Mouse (Mus musculus) megakaryocyte, embryonic 14.5 days (primary cell): ENCODE measurements at regions not wholly inside any gene's neighbourhood (a gene's known extent, or its start where the extent isn't known, plus 50 kb on each side); places are given as distances from the start of the nearest gene placed in this dataset.

Experiments
- FLI1 ChIP-seq: IDR thresholded peaks from 2 replicates; pipeline ENCODE4 v1.6.1; 2012; ENCODE audit warnings: low read length, inconsistent platforms, mixed read lengths
- GATA1 ChIP-seq: IDR thresholded peaks from 3 replicates; pipeline ENCODE4 v1.6.1; 2012; ENCODE audit warnings: mixed read lengths, low read length, inconsistent platforms, borderline replicate concordance

DNA sequence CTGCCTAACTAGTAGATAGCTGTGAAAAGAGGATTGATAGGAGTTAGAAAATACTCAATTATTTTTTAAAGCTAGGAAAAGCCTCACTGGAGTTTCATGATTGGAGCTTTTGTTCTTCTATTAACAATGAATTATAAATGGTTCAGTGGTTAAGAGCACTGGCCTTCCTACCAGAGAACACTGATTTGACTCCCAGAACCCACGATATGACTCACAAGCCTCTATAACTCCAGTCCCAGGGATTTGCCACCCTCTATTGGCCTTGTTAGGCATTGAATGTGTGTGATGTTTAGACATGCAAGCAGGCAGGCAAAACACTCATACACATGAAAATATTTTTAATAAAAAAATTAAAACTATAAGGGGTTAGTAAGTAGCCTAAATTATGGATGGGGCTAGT, 704.4 kb downstream of the Rapgef2 start:
- TF ChIP-seq GATA1 (no peak), FLI1 (no peak)
